Mouse (Mus musculus) bone marrow, adult 2 months (tissue): ENCODE data around the gene Rab4a.

Experiments used
- CTCF ChIP-seq: fragments of 200-500 bp; IDR thresholded peaks from 2 replicates; pipeline ENCODE4 v1.5.1; 2011; ENCODE audit warnings: low read length, control low read depth; ENCODE audit not compliant: control insufficient read depth, insufficient read depth
- POLR2A ChIP-seq: fragments of 200-500 bp; IDR thresholded peaks from 2 replicates; pipeline ENCODE4 v1.6.1; 2011; ENCODE audit warnings: low read depth, mild to moderate bottlenecking, control low read depth, low read length, borderline replicate concordance; ENCODE audit not compliant: control insufficient read depth

- peak; percentile 27; the same call in 1 of the 2 replicates for TF ChIP-seq CTCF
- TF ChIP-seq POLR2A = no peak
Observed at GRCm38 (mm10) chr8:123823111-123823510, 17.3 kb downstream of the Rab4a start.
